Mouse (Mus musculus) thymus, adult 2 months (tissue): ENCODE data around the gene Ddo. TPM values are rescaled to one million over a fixed set of nuclear protein-coding genes. Genes with fewer than 3 reads are reported as not detected.

Experiments used
- DNase-seq: peaks from one replicate; pipeline ENCODE4 v3.0.0; 2021
- H3K27ac ChIP-seq: fragments of 200-500 bp; 2 replicates; pipeline ENCODE4 v1.5.1; 2012; ENCODE audit warnings: low read length, control low read depth; ENCODE audit not compliant: control insufficient read depth, insufficient read depth
- H3K27me3 ChIP-seq: fragments of 200-500 bp; 2 replicates; pipeline ENCODE4 v1.6.1; 2012; ENCODE audit warnings: mild to moderate bottlenecking, low read length, moderate library complexity, mixed read lengths; ENCODE audit not compliant: control insufficient read depth, insufficient read depth
- H3K36me3 ChIP-seq: fragments of 200-500 bp; 2 replicates; pipeline ENCODE4 v1.6.1; 2012; ENCODE audit warnings: mild to moderate bottlenecking, low read length, moderate library complexity; ENCODE audit not compliant: control insufficient read depth, insufficient read depth
- H3K4me1 ChIP-seq: fragments of 200-500 bp; replicated peaks from 2 replicates; pipeline ENCODE4 v1.6.1; 2012; ENCODE audit warnings: low read length; ENCODE audit not compliant: control insufficient read depth, insufficient read depth
- H3K4me3 ChIP-seq: fragments of 200-500 bp; 2 replicates; pipeline ENCODE4 v1.5.1; 2012; ENCODE audit warnings: mild to moderate bottlenecking, low read length, control low read depth, moderate library complexity; ENCODE audit not compliant: control insufficient read depth, insufficient read depth
- CTCF ChIP-seq: fragments of 200-500 bp; IDR thresholded peaks from 2 replicates; pipeline ENCODE4 v1.5.1; 2012; ENCODE audit warnings: mild to moderate bottlenecking, control low read depth, low read length, moderate library complexity, borderline replicate concordance; ENCODE audit not compliant: control insufficient read depth, poor library complexity, insufficient read depth; ENCODE audit errors: extremely low read depth
- POLR2A ChIP-seq: fragments of 200-500 bp; IDR thresholded peaks from 2 replicates; pipeline ENCODE4 v1.6.1; 2012; ENCODE audit warnings: mild to moderate bottlenecking, low read length, control low read depth, moderate library complexity; ENCODE audit not compliant: control insufficient read depth, poor library complexity, insufficient read depth; ENCODE audit errors: extremely low read depth
- WGBS: fragments of 180-500 bp; shearing (Covaris S2); methylation state at CpG from one replicate; pipeline ENCODE4 v1.1.7; 2018; 5-methylcytosine and 5-hydroxymethylcytosine counted together
- polyA plus RNA-seq: library from polyadenylated mRNA; depleted of rRNA; stranded (reverse); fragments of >200 nt; gene quantifications from 2 replicates; pipeline ENCODE4 v1.2.3, GENCODE M21; 2012

Gene Ddo
- polyA plus RNA-seq, 1 experiment = 3.7 TPM

DNA sequence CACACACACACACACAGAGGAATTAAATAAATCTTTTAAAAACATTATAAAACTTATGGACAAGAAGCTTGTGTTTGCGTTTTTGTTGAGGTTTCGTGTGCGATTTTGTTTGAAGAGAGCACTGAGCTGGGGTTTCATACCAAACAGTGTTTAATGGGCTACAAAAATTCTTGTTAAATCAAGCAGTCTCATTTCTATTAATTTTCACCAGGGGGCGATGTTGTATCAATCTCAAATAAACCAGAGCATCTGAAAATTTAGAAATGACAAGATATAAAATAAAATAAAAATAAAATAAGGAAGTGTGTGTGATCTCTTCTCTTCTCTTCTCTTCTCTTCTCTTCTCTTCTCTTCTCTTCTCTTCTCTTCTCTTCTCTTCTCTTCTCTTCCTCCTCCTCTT lies 19.8 kb downstream of the Ddo start:
- no peak overlapping the region for H3K27ac ChIP-seq
- no peak for DNase-seq
- H3K4me3 ChIP-seq = no peak overlapping the region
- no peaks in the 10 kb centered on the region for H3K27me3 ChIP-seq
- no peaks in the 10 kb centered on the region for H3K36me3 ChIP-seq
- TF ChIP-seq POLR2A = no peak
- no peak for TF ChIP-seq CTCF
- WGBS = 35% methylated on average over 4 of the region's 4 CpGs
- H3K4me1 ChIP-seq = no peaks in the 10 kb centered on the region

- no peak overlapping the region for H3K27ac ChIP-seq
- TF ChIP-seq POLR2A (no peak), CTCF (no peak)
- no peaks in the 10 kb centered on the region for H3K27me3 ChIP-seq
- no peaks in the 10 kb centered on the region for H3K36me3 ChIP-seq
- DNase-seq = no peak
- no peaks in the 10 kb centered on the region for H3K4me1 ChIP-seq
- H3K4me3 ChIP-seq = no peak overlapping the region
- 93% methylated on average over 2 of the region's 2 CpGs for WGBS
These were observed 21.9 kb downstream of the Ddo start for GRCm38 (mm10) chr10:40651676-40652075.

DNA sequence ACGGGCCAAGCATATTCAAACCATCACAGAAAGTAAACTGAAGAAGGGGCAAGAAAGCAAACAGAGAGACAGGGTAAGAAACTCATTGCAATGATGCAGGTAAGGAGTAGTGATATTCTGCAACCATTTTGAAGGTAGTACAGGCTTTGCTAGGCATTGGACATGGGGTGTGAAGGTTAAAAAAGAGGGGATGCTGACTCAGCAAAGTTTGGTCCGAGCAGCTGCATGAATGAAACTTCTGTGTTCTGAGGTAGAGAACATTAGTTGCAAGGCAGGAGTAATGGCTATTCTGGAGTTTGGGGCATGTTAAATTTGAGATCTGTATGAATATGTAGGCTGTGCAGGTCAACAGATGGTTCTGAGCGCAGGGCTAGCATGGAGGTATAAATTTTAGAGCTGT lies 35.5 kb downstream of the Ddo start:
- Histone ChIP-seq H3K4me1 (no peaks in the 10 kb centered on the region), H3K36me3 (no peaks in the 10 kb centered on the region), H3K27me3 (no peaks in the 10 kb centered on the region), H3K27ac (no peak overlapping the region), H3K4me3 (no peak overlapping the region)
- WGBS = 83% methylated on average over 3 of the region's 3 CpGs
- TF ChIP-seq POLR2A (no peak), CTCF (no peak)
- no peak for DNase-seq

- DNase-seq = no peak
- Histone ChIP-seq H3K4me3 (no peak overlapping the region), H3K27me3 (no peaks in the 10 kb centered on the region), H3K4me1 (no peaks in the 10 kb centered on the region), H3K27ac (no peak overlapping the region), H3K36me3 (no peaks in the 10 kb centered on the region)
- 92% methylated on average over 1 of the region's 1 CpGs for WGBS
- TF ChIP-seq CTCF = no peak
- TF ChIP-seq POLR2A = no peak
These were observed 37.1 kb downstream of the Ddo start for GRCm38 (mm10) chr10:40666943-40667342.

DNA sequence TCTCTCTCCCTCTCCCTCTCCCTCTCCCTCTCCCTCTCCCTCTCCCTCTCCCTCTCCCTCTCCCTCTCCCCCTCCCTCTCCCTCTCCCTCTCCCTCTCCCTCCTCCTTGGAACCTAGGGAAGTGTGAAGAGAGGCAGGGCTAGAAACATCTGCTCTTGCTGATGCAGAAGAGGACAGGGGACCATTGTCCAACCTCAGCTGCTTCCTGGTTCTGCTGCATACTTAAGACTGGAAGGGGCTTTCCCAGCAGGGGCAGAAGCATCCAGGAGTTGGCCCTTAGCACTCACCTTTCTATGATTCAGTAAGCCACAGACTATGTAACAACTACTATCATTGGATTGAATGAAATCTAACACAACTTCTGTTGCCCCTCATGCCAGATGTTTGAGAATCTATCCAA lies 38.8 kb downstream of the Ddo start:
- Histone ChIP-seq H3K36me3 (no peaks in the 10 kb centered on the region), H3K27ac (no peak overlapping the region), H3K4me3 (no peak overlapping the region), H3K27me3 (no peaks in the 10 kb centered on the region), H3K4me1 (no peaks in the 10 kb centered on the region)
- no peak for TF ChIP-seq CTCF
- no peak for TF ChIP-seq POLR2A
- DNase-seq = no peak

- H3K36me3 ChIP-seq = no peaks in the 10 kb centered on the region
- TF ChIP-seq POLR2A = no peak
- TF ChIP-seq CTCF = no peak
- WGBS = 88% methylated on average over 8 of the region's 8 CpGs
These were observed 42.9 kb downstream of the Ddo start for GRCm38 (mm10) chr10:40672587-40673296.

DNA sequence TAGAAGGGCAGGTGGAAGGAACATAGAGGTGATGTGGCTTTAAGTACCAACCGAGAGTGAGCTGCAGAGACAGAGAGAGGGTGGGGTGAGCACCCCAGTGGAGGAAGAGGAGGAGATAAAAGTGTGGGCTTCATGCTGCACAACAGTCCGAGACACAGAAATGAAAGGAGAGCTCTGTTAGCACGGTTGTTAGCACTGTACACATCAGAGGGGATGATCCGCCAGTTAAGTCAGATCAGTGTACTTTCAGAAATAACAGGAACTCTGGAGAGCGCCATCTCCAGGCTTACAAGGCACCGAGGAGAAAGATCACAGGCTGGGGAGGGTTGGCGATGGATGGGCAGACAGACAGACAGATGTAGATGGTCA lies 43.5 kb downstream of the Ddo start:
- TF ChIP-seq CTCF = no peak
- TF ChIP-seq POLR2A = no peak
- Histone ChIP-seq H3K36me3 (no peaks in the 10 kb centered on the region), H3K4me3 (no peak overlapping the region), H3K27ac (no peak overlapping the region), H3K27me3 (no peaks in the 10 kb centered on the region), H3K4me1 (peaks cover 4% of the 10 kb centered on the region; the same call in 1 of the 2 replicates)
- 80% methylated on average over 7 of the region's 7 CpGs for WGBS
- DNase-seq = no peak

More at GRCm38 (mm10) chr10:40672587-40673296, 42.9 kb downstream of the Ddo start:
- Histone ChIP-seq H3K27ac (no peak overlapping the region), H3K4me3 (no peak overlapping the region), H3K4me1 (peaks cover 4% of the 10 kb centered on the region; the same call in 1 of the 2 replicates), H3K27me3 (no peaks in the 10 kb centered on the region)
- no peak for DNase-seq
